Mouse (Mus musculus) midbrain, postnatal 0 days (tissue): ENCODE measurements around the gene Prkce. TPM values are rescaled to one million over a fixed set of nuclear protein-coding genes. Genes with fewer than 3 reads are reported as not detected.

ENCODE experiments used
- ATAC-seq: fragments of 200-750 bp; cut with Nextera tagmentation; 2 replicates; pipeline ENCODE4 v1.8.0; 2017; ENCODE audit warnings: moderate number of reproducible peaks, mild to moderate bottlenecking, moderate TSS enrichment, moderate library complexity; ENCODE audit not compliant: low FRiP score
- DNase-seq: peaks from one replicate; pipeline ENCODE4 v3.0.0-alpha.2; 2015; ENCODE audit warnings: low spot score
- H3K27ac ChIP-seq: fragments of 300-500 bp; sonication (generic); 2 replicates; pipeline ENCODE4 v1.5.1; 2014; ENCODE audit warnings: low read depth, mild to moderate bottlenecking, low read length, mixed read lengths
- H3K27me3 ChIP-seq: fragments of 300-500 bp; sonication (generic); 2 replicates; pipeline ENCODE4 v1.6.1; 2014; ENCODE audit warnings: low read length, control low read depth, mixed read lengths; ENCODE audit not compliant: insufficient read depth
- H3K36me3 ChIP-seq: fragments of 300-500 bp; sonication (generic); 2 replicates; pipeline ENCODE4 v1.6.1; 2014; ENCODE audit warnings: low read length, control low read depth, mixed read lengths; ENCODE audit not compliant: insufficient read depth
- H3K4me1 ChIP-seq: fragments of 300-500 bp; sonication (generic); 2 replicates; pipeline ENCODE4 v1.6.1; 2014; ENCODE audit warnings: mild to moderate bottlenecking, control low read depth, antibody characterized with exemption, low read length, mixed read lengths; ENCODE audit not compliant: insufficient read depth
- H3K4me2 ChIP-seq: fragments of 300-500 bp; sonication (generic); 2 replicates; pipeline ENCODE4 v1.6.1; 2014; ENCODE audit warnings: low read depth, mild to moderate bottlenecking, low read length, mixed read lengths; ENCODE audit not compliant: poor library complexity, severe bottlenecking
- H3K4me3 ChIP-seq: fragments of 300-500 bp; sonication (generic); 2 replicates; pipeline ENCODE4 v1.5.1; 2014; ENCODE audit warnings: low read depth, mild to moderate bottlenecking, low read length, moderate library complexity
- H3K9ac ChIP-seq: fragments of 300-500 bp; sonication (generic); replicated peaks from 2 replicates; pipeline ENCODE4 v1.6.1; 2014; ENCODE audit warnings: mild to moderate bottlenecking, low read length, moderate library complexity, mixed read lengths; ENCODE audit not compliant: poor library complexity, severe bottlenecking
- H3K9me3 ChIP-seq: fragments of 300-500 bp; sonication (generic); 2 replicates; pipeline ENCODE4 v1.6.1; 2016; ENCODE audit warnings: low read length, control low read depth
- CTCF ChIP-seq: IDR thresholded peaks from 2 replicates; pipeline ENCODE4 v1.5.1; 2016; ENCODE audit warnings: antibody characterized with exemption, mild to moderate bottlenecking
- WGBS: fragments of 180-500 bp; shearing (Covaris S2); extraction: QIAGEN DNeasy Blood & Tissue Kit; methylation state at CpG from one replicate; pipeline ENCODE4 v1.1.7; 2014; 5-methylcytosine and 5-hydroxymethylcytosine counted together
- polyA plus RNA-seq: library from polyadenylated mRNA; unstranded; fragments of >200 nt; fragmentation: Nextera tagmentation; extraction: Ambion mirVana; gene quantifications from 2 replicates; pipeline ENCODE4 v1.2.1, GENCODE M21; 2015
- total RNA-seq: library from RNA; depleted of rRNA; stranded (reverse); fragments of >200 nt; gene quantifications from 2 replicates; pipeline ENCODE4 v1.2.3, GENCODE M21; 2014

The Prkce gene
- total and polyA plus RNA-seq, 2 experiments from 2014 or later: 61.0 to 64.5 TPM

DNA sequence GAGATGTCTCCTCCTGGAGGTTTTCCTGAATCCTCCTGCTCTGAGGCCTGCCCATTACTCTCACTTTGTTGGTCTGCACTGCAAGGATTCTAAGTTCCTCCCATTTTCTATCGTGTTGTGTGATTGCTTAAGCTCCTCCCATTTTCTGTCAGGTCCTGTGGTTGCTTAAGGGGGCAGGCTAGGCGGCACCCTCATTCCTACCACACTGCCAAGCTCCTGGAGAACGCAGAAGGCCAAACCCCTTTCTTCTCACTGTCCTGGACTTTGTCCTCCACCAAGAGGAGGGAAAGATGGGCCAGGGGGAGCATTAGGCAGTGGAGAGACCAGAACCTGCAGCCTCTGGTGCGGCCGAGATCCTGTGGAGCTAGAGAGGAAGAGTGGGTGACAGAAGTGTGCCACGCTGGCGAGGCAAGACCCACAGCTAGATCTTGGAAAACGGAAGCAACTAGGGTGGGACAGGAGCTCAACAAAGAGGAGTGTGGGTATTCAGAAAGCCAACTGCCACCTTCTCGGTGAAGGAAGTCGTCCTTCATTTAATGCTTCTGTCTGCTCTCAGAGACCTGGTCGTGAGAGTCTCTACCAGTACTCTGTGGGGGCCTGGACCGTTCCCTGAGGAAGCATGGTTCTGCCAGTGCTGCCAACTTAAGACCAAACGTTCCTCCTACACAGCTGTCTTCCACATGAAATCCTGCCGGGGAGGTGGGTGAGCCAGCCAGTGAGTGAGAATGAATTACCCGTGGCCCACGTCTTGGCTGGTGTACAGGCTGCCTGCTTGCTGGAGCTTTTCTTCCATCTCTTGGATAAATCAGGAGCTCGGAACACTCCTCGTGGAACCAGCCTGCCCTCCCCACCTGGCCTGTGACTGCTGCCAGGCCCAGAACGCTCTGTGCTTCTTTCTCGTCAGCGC, 82.2 kb downstream of the Prkce start:
- Histone ChIP-seq H3K4me1 (peaks cover 5% of the 10 kb centered on the region; the same call in 1 of the 2 replicates), H3K27me3 (no peaks in the 10 kb centered on the region), H3K9me3 (no peaks in the 10 kb centered on the region), H3K4me2 (no peak overlapping the region), H3K4me3 (no peak overlapping the region), H3K27ac (no peak overlapping the region), H3K36me3 (no peaks in the 10 kb centered on the region), H3K9ac (no peak overlapping the region)
- ATAC-seq: no peak
- DNase-seq: peak; percentile 64
- TF ChIP-seq CTCF: no peak
- 80% methylated on average over 21 of the region's 21 CpGs for WGBS

DNA sequence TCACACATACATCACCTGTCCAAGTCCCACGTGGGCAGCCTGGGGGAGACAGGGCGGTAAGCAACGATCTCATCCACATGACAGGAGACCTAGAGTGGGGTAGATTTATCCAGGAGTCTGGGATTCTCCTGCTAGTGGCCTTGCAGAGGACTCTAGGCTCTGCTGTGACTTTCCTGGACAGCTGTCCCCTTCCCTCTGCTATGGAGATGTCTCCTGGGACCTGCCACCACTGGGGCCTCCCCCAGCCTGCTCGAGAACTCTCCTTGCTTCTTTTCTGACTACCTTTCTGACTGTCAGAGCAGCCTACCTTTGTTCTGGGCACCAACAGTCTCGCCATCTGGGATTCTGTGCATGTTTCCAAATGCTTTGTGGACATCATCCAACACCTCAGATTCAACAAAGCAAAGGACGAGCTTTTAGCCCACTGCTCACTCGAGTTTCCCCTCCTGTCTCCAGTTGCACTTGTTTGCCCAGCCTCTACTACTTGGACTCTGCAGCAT, 82.9 kb downstream of the Prkce start:
- Histone ChIP-seq H3K27ac (no peak overlapping the region), H3K9ac (no peak overlapping the region), H3K36me3 (no peaks in the 10 kb centered on the region), H3K9me3 (no peaks in the 10 kb centered on the region), H3K4me2 (no peak overlapping the region), H3K4me1 (peaks cover 5% of the 10 kb centered on the region; the same call in 1 of the 2 replicates), H3K27me3 (no peaks in the 10 kb centered on the region), H3K4me3 (no peak overlapping the region)
- TF ChIP-seq CTCF: no peak
- 79% methylated on average over 7 of the region's 7 CpGs for WGBS
- peak; percentile 47 for DNase-seq
- no peak for ATAC-seq

DNA sequence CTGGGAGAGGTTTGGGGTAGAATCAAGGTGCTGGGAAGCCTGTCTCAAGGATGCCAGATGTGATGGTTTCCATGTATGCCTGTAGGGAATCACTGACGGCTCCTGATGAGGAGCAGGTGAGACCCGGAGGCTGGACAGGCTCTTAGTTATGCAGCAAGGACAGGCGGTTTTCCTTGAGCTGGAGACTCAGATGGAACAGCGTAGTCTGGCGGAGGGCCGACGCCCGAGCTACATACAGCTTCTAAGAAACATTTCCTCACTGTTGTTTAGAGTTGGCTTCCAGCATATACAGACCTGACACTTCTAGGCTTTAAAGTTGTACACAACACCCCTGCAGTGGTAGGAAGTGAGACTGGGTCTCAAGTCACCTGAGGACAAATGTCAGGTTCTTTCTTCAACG, 86.3 kb downstream of the Prkce start:
- H3K27ac ChIP-seq: peak overlapping the region; percentile 32; the same call in 1 of the 2 replicates
- DNase-seq: no peak
- H3K4me2 ChIP-seq: peak overlapping the region; percentile 4; the same call in 1 of the 2 replicates
- H3K9ac ChIP-seq: no peak overlapping the region
- TF ChIP-seq CTCF: no peak
- H3K27me3 ChIP-seq: no peaks in the 10 kb centered on the region
- WGBS: 79% methylated on average over 9 of the region's 9 CpGs
- ATAC-seq: no peak
- no peak overlapping the region for H3K4me3 ChIP-seq
- no peaks in the 10 kb centered on the region for H3K9me3 ChIP-seq
- H3K4me1 ChIP-seq: peaks cover 5% of the 10 kb centered on the region; the same call in 1 of the 2 replicates
- no peaks in the 10 kb centered on the region for H3K36me3 ChIP-seq

DNA sequence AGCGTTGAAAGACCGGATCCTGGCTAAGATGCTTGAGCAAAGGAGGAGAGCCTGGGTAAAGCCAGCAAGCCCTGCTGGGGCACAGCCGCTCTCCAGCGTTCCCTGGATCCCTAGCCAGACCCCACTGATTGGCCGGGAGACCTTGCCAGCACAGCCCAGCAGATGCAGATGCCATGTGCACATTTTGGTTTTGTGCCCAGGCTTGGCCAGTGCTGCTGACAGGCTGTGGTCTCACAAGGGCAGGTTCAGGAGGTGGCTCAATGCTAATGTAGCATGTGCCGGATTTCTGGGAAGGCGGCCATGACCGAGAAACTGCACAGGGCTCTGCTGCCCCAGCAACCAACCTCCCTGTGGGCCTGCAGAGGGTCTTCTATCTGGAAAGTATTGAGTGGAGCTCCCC, 86.7 kb downstream of the Prkce start:
- peaks cover 5% of the 10 kb centered on the region; the same call in 1 of the 2 replicates for H3K4me1 ChIP-seq
- ATAC-seq (peak; percentile 90), DNase-seq (peak; percentile 96)
- H3K27me3 ChIP-seq: no peaks in the 10 kb centered on the region
- no peaks in the 10 kb centered on the region for H3K36me3 ChIP-seq
- H3K4me2 ChIP-seq: peak overlapping the region; percentile 4; the same call in 1 of the 2 replicates
- no peaks in the 10 kb centered on the region for H3K9me3 ChIP-seq
- no peak overlapping the region for H3K4me3 ChIP-seq
- no peak for TF ChIP-seq CTCF
- H3K9ac ChIP-seq: no peak overlapping the region
- WGBS: 69% methylated on average over 8 of the region's 8 CpGs
- H3K27ac ChIP-seq: peak overlapping the region; percentile 32; the same call in 1 of the 2 replicates

DNA sequence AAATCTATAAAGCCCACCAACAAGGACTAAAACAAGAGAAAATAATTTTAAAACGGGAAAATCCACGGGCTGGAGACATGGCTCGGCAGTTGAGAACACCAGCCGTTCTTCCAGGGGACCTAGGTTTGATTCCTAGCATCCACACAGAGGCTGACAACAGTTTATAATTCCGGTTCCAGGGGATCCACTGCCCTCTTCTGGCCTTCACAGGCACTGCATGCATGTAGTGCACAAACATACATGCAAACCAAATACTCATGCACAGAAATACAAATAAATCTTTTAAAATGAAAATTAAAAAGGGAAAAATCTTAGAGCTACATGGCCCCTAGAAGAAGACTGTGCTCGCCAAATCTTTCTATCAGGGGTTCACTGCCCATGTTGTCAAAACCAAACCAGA, 87.4 kb downstream of the Prkce start:
- no peak overlapping the region for H3K4me2 ChIP-seq
- no peak overlapping the region for H3K27ac ChIP-seq
- ATAC-seq: no peak
- no peaks in the 10 kb centered on the region for H3K9me3 ChIP-seq
- H3K9ac ChIP-seq: no peak overlapping the region
- H3K36me3 ChIP-seq: no peaks in the 10 kb centered on the region
- peaks cover 5% of the 10 kb centered on the region; the same call in 1 of the 2 replicates for H3K4me1 ChIP-seq
- peak; percentile 52 for TF ChIP-seq CTCF
- H3K4me3 ChIP-seq: no peak overlapping the region
- DNase-seq: no peak
- 96% methylated on average over 6 of the region's 6 CpGs for WGBS
- no peaks in the 10 kb centered on the region for H3K27me3 ChIP-seq

DNA sequence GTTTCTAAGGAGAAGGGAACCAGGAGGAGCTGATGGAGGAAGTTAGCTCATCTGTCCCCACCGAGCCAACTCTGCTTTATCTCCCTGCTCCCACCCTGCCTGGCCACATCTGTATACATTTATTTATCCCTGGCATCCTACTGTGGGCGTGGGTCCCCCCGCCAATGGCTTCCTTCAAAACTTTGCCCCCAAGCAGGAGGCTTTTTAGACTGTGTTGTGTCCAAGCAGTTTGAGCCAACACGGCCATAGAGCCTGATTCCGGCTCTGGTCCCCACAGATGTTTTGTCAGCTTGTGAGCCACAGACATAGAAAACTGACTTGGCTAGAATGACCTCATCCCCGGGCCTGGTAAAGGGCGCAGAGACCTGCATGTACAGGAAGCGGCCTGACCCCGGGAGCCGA, 89.1 kb downstream of the Prkce start:
- H3K4me3 ChIP-seq: no peak overlapping the region
- ATAC-seq (no peak), DNase-seq (no peak)
- H3K36me3 ChIP-seq: no peaks in the 10 kb centered on the region
- TF ChIP-seq CTCF: no peak
- H3K27me3 ChIP-seq: no peaks in the 10 kb centered on the region
- H3K4me2 ChIP-seq: no peak overlapping the region
- WGBS: 81% methylated on average over 10 of the region's 10 CpGs
- H3K27ac ChIP-seq: no peak overlapping the region
- peaks cover 5% of the 10 kb centered on the region; the same call in 1 of the 2 replicates for H3K4me1 ChIP-seq
- no peaks in the 10 kb centered on the region for H3K9me3 ChIP-seq
- no peak overlapping the region for H3K9ac ChIP-seq
